Comparison of ENCODE assay signal across 8 mouse cellular contexts in the genomic region with DNA sequence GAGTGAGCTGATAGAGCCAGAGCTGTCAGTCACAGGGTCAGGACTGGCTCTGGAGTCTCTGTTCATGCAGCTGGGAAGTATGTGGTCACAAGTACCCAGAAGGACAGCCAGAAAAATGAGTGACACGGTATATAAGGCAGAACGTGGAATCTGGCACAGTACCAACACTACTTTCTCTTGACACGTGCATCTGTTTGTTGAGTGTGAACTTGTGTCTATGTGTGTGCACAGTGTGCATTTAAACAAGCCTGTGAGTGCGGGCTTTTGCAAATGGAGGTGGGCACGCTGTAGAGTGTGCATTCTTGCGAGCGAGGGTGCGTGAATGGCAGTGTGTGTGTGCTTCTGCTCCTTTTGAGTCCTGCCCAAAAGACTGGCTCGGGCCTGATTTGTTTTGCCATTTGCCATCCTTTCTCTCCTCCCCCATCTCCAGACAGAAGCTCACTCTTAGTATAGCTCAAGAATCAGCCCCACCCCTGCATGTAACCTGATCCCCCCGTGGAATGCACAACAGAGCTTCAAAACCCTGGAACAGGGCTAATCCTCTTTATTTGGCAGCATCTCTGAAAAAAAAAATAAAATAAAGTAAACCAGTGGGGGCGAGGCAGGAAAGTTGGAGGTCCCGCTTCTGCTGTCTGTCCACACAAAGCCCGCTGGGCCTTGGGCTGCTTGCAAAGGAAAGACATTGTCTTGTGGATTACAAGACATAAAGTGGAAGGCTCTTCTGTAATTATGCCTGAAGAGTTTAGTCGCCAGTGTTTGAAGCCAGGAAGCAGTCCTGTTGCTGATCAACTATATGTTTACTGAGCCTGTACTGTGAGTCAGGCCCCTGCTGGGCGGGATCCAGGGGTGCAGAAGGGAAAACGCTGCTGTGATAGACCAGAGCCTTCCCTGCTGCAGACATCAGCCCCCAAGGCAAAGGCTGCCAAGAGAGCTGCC. TPM values are rescaled to one million over a fixed set of nuclear protein-coding genes. Genes with fewer than 3 reads are reported as not detected.
A peak's percentile ranks its signal among the peaks of the same experiment; 100 is the strongest.
DNase-seq lines count a peak whose midpoint lies in the region; ATAC-seq and TF ChIP-seq lines count a peak whose summit lies in the region.

No protein-coding gene starts in this region.

- DNase-seq in kidney, adult 9 months, result no peak
- DNase-seq in ZHBTc4 (ENCODE audit: low read depth, low spot score), result peak; percentile 93
- DNase-seq in heart, postnatal 0 days (ENCODE audit: low spot score), result peak; percentile 61
- no peak for DNase-seq in spleen, postnatal 10 days (ENCODE audit: low spot score in 2 of 2)
- DNase-seq in left cerebral cortex, postnatal 14 days (ENCODE audit: low spot score in 2 of 2), result no peak
- no peak for DNase-seq in cerebellum, postnatal 25 days

- H3K9ac ChIP-seq in kidney, embryonic 15.5 days, result no peak overlapping the region
- no peak overlapping the region for H3K9ac ChIP-seq in heart, postnatal 0 days (replicated peaks; ENCODE audit: low read depth, low read length)

- intact Hi-C loops in left cerebral cortex, postnatal 14 days (cut with DNase I), result no loop called here

- H3K27me3 ChIP-seq in kidney, embryonic 15.5 days, result no peaks in the 10 kb centered on the region
- H3K27me3 ChIP-seq in heart, postnatal 0 days (ENCODE audit: control insufficient read depth, insufficient read depth, low read length), result 0 out of 2 replicates have a peak, but pooled peaks cover 4% of the 10 kb centered on the region

- peak overlapping the region; percentile 92 for H3K27ac ChIP-seq in kidney, embryonic 15.5 days
- H3K27ac ChIP-seq in heart, postnatal 0 days (ENCODE audit: low read depth), result peak overlapping the region; percentile 46

- peak overlapping the region; percentile 41 for H3K4me2 ChIP-seq in kidney, embryonic 15.5 days
- H3K4me2 ChIP-seq in heart, postnatal 0 days (ENCODE audit: low read depth, low read length), result peak overlapping the region; percentile 32

- TF ChIP-seq CTCF in heart, postnatal 0 days (IDR thresholded peaks at IDR 0.05; ENCODE audit: low read depth), result no peak

- peaks cover 27% of the 10 kb centered on the region for H3K4me1 ChIP-seq in kidney, embryonic 15.5 days
- peaks cover 17% of the 10 kb centered on the region for H3K4me1 ChIP-seq in heart, postnatal 0 days (ENCODE audit: control insufficient read depth, insufficient read depth)

- H3K4me3 ChIP-seq in kidney, embryonic 15.5 days (replicated peaks), result no peak overlapping the region
- no peak overlapping the region for H3K4me3 ChIP-seq in heart, postnatal 0 days (ENCODE audit: low read depth, low read length)

- ATAC-seq in kidney, embryonic 15.5 days (replicated peaks; ENCODE audit: low FRiP score), result peak; percentile 93
- ATAC-seq in heart, postnatal 0 days (ENCODE audit: insufficient read depth, low read depth), result peak; percentile 81
- peak; percentile 38 for ATAC-seq in megakaryocyte progenitor cell, adult 5-6 weeks (replicated peaks; ENCODE audit: poor library complexity)

- 8% methylated on average over 16 of the region's 16 CpGs for WGBS in kidney, embryonic 15.5 days
- WGBS in heart, postnatal 0 days, result 19% methylated on average over 16 of the region's 16 CpGs

- no peaks in the 10 kb centered on the region for H3K36me3 ChIP-seq in kidney, embryonic 15.5 days
- no peaks in the 10 kb centered on the region for H3K36me3 ChIP-seq in heart, postnatal 0 days (replicated peaks; ENCODE audit: control insufficient read depth, insufficient read depth, low read length)

- H3K9me3 ChIP-seq in kidney, embryonic 15.5 days (replicated peaks), result no peaks in the 10 kb centered on the region
- no peaks in the 10 kb centered on the region for H3K9me3 ChIP-seq in heart, postnatal 0 days (replicated peaks; ENCODE audit: control insufficient read depth, low read length)

- TF ChIP-seq EP300 in heart, postnatal 0 days (IDR thresholded peaks at IDR 0.05; ENCODE audit: low read depth), result no peak

RNA-seq across cellular contexts. Expression of a gene that starts 28.5 kb away (rescaled TPM):
- 25.7 and 27.7 TPM in 2 replicates for polyA plus RNA-seq in kidney, embryonic 15.5 days (2015; fragmentation: Nextera tagmentation; extraction: Ambion mirVana)
- total RNA-seq in heart, postnatal 0 days (2014; rRNA removed; ENCODE audit: low replicate concordance), result 31.7 and 90.2 TPM in 2 replicates
- 7.6 and 7.9 TPM in 2 replicates for polyA plus RNA-seq in heart, postnatal 0 days (2015; fragmentation: Nextera tagmentation; extraction: Ambion mirVana)
- total RNA-seq in megakaryocyte progenitor cell, adult 5-6 weeks (2015), result 20.8 and 27.0 TPM in 2 replicates
- 11.5 and 11.7 TPM in 2 replicates for total RNA-seq in megakaryocyte progenitor cell, adult 5-6 weeks (2017)
- total RNA-seq in left cerebral cortex, postnatal 14 days (2021), result 10 to 100 TPM; 37.5 to 40.8 TPM

Comparison
In these comparisons a context has a peak if more than half of its experiments do, and no peak if none do; other contexts are left out.
1. ATAC-seq: peak in every context shown above with its lines; median percentile 93 in kidney, embryonic 15.5 days; 81 in heart, postnatal 0 days; 38 in megakaryocyte progenitor cell, adult 5-6 weeks.
2. DNase-seq: peak in ZHBTc4 (single experiment) and heart, postnatal 0 days (single experiment); none in kidney, adult 9 months (single experiment), spleen, postnatal 10 days (0 of 2), left cerebral cortex, postnatal 14 days (0 of 2) and cerebellum, postnatal 25 days (0 of 2).